Comparison of ENCODE assay signal across 10 mouse cellular contexts in the genomic region with DNA sequence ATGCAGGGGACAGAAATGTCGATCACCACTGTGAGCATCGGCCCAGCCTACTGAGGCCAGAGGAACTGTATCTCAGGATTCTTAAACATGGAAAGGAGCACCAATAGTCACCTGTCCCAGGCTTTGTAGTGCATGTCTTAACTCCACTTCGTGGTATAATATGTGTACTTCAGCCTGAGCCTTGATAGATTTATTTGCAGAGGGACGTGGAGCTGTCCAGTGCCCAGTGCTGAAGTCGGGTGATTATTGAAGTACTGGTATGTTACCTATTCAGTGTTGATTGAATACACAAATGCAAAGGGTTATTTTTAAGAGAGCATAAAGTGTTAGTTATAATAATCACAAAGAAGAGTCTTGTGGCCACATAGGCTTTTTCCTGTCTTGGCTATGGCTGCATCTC. TPM values are rescaled to one million over a fixed set of nuclear protein-coding genes. Genes with fewer than 3 reads are reported as not detected.
DNase-seq lines count a peak whose midpoint lies in the region; ATAC-seq and TF ChIP-seq lines count a peak whose summit lies in the region.
"Had no signal": no experiment of that assay in that cellular context is flagged by ENCODE, and none has a peak within 500 bp of the region (broad histone marks: within the 10 kb centered on the region; RNA-seq: fewer than 3 reads in every experiment).

No protein-coding gene starts in this region.

- TF ChIP-seq CTCF in kidney, postnatal 0 days (IDR thresholded peaks at IDR 0.05; ENCODE audit: low read depth), result no peak
- TF ChIP-seq CTCF in intestine, postnatal 0 days (IDR thresholded peaks at IDR 0.05; ENCODE audit: low read depth), result no peak

- no peaks in the 10 kb centered on the region for H3K27me3 ChIP-seq in kidney, postnatal 0 days (ENCODE audit: insufficient read depth, low read length)
- H3K27me3 ChIP-seq in embryonic facial prominence, embryonic 10.5 days (replicated peaks; ENCODE audit: low read depth, poor library complexity, severe bottlenecking), result no peaks in the 10 kb centered on the region
- no peaks in the 10 kb centered on the region for H3K27me3 ChIP-seq in intestine, postnatal 0 days (replicated peaks; ENCODE audit: control insufficient read depth, insufficient read depth, low read length)
- H3K27me3 ChIP-seq: hindbrain, embryonic 13.5 days had no signal

- H3K4me3 ChIP-seq in kidney, postnatal 0 days (replicated peaks; ENCODE audit: low read depth, low read length), result no peak overlapping the region
- H3K4me3 ChIP-seq in embryonic facial prominence, embryonic 10.5 days, result no peak overlapping the region
- no peak overlapping the region for H3K4me3 ChIP-seq in intestine, postnatal 0 days (ENCODE audit: low read depth, low read length)
- H3K4me3 ChIP-seq: gastrocnemius, adult 2 months; hindbrain, embryonic 13.5 days had no signal

- H3K4me2 ChIP-seq in kidney, postnatal 0 days (ENCODE audit: low read length), result no peak overlapping the region
- H3K4me2 ChIP-seq in intestine, postnatal 0 days (replicated peaks; ENCODE audit: low read depth), result no peak overlapping the region
- H3K4me2 ChIP-seq: hindbrain, embryonic 13.5 days had no signal

- no peak overlapping the region for H3K27ac ChIP-seq in kidney, postnatal 0 days
- no peak overlapping the region for H3K27ac ChIP-seq in embryonic facial prominence, embryonic 10.5 days (replicated peaks)
- no peak overlapping the region for H3K27ac ChIP-seq in intestine, postnatal 0 days (ENCODE audit: low read depth, low read length)
- H3K27ac ChIP-seq: gastrocnemius, adult 2 months; hindbrain, embryonic 13.5 days had no signal

- 55% methylated on average over 5 of the region's 5 CpGs for WGBS in kidney, postnatal 0 days
- 67% methylated on average over 5 of the region's 5 CpGs for WGBS in embryonic facial prominence, embryonic 10.5 days
- WGBS in intestine, postnatal 0 days, result 56% methylated on average over 5 of the region's 5 CpGs

- ATAC-seq in kidney, postnatal 0 days (replicated peaks; ENCODE audit: low FRiP score, low read depth), result no peak
- no peak for ATAC-seq in intestine, postnatal 0 days

- no peak overlapping the region for H3K9ac ChIP-seq in kidney, postnatal 0 days (ENCODE audit: low read depth, low read length)
- no peak overlapping the region for H3K9ac ChIP-seq in intestine, postnatal 0 days (ENCODE audit: low read depth, low read length)
- H3K9ac ChIP-seq: hindbrain, embryonic 13.5 days had no signal

- H3K36me3 ChIP-seq in kidney, postnatal 0 days (ENCODE audit: insufficient read depth, low read length), result no peaks in the 10 kb centered on the region
- H3K36me3 ChIP-seq in embryonic facial prominence, embryonic 10.5 days (replicated peaks), result no peaks in the 10 kb centered on the region
- no peaks in the 10 kb centered on the region for H3K36me3 ChIP-seq in intestine, postnatal 0 days (ENCODE audit: control insufficient read depth, insufficient read depth)
- H3K36me3 ChIP-seq: hindbrain, embryonic 13.5 days had no signal

- no peaks in the 10 kb centered on the region for H3K9me3 ChIP-seq in kidney, postnatal 0 days (replicated peaks; ENCODE audit: low read length)
- no peaks in the 10 kb centered on the region for H3K9me3 ChIP-seq in embryonic facial prominence, embryonic 10.5 days
- H3K9me3 ChIP-seq in intestine, postnatal 0 days (ENCODE audit: control insufficient read depth), result no peaks in the 10 kb centered on the region
- H3K9me3 ChIP-seq: hindbrain, embryonic 13.5 days had no signal

- H3K4me1 ChIP-seq in kidney, postnatal 0 days (replicated peaks; ENCODE audit: insufficient read depth, low read length), result no peaks in the 10 kb centered on the region
- no peaks in the 10 kb centered on the region for H3K4me1 ChIP-seq in embryonic facial prominence, embryonic 10.5 days
- H3K4me1 ChIP-seq in intestine, postnatal 0 days (replicated peaks; ENCODE audit: control insufficient read depth, insufficient read depth, low read length), result no peaks in the 10 kb centered on the region

- DNase-seq in kidney, postnatal 0 days (ENCODE audit: low spot score), result peak; percentile 50
- no peak for DNase-seq in kidney, adult 11 months
- DNase-seq in 3T3-L1 (ENCODE audit: low read depth, low spot score), result peak; percentile 17
- DNase-seq in 416B (ENCODE audit: low read depth), result peak; percentile 20
- peak; percentile 67 for DNase-seq in embryonic facial prominence, embryonic 10.5 days (ENCODE audit: low spot score)
- DNase-seq in spleen, postnatal 14 days (ENCODE audit: low spot score in 2 of 2), result no peak
- DNase-seq: cerebellum, postnatal 25 days; gastrocnemius, adult 2 months had no signal

RNA-seq across cellular contexts. Expression of a gene that starts 50.1 kb away (rescaled TPM):
- 143 and 151 TPM in 2 replicates for polyA plus RNA-seq in kidney, postnatal 0 days (2015; fragmentation: Nextera tagmentation; extraction: Ambion mirVana)
- polyA plus RNA-seq in embryonic facial prominence, embryonic 10.5 days (2016; fragmentation: Nextera tagmentation; extraction: Ambion mirVana), result 170 and 172 TPM in 2 replicates
- 76.1 and 79.3 TPM in 2 replicates for polyA plus RNA-seq in intestine, postnatal 0 days (2015; fragmentation: Nextera tagmentation; extraction: Ambion mirVana)

Comparison
In these comparisons a context has a peak if more than half of its experiments do, and no peak if none do; other contexts are left out.
1. DNase-seq: peak in kidney, postnatal 0 days (single experiment), 3T3-L1 (single experiment), 416B (single experiment) and embryonic facial prominence, embryonic 10.5 days (single experiment); none in kidney, adult 11 months (single experiment) and spleen, postnatal 14 days (0 of 2).